ENCODE assay signal across 9 mouse cellular contexts in genomic region chr7:139187277-139187676, GRCm38 (mm10). TPM values are rescaled to one million over a fixed set of nuclear protein-coding genes. Genes with fewer than 3 reads are reported as not detected.
DNase-seq lines count a peak whose midpoint lies in the region; ATAC-seq and TF ChIP-seq lines count a peak whose summit lies in the region.
"Had no signal": no experiment of that assay in that cellular context is flagged by ENCODE, and none has a peak within 500 bp of the region (broad histone marks: within the 10 kb centered on the region; RNA-seq: fewer than 3 reads in every experiment).

No protein-coding gene starts in this region.

- peak; percentile 41 for DNase-seq in heart, adult 11 months
- no peak for DNase-seq in heart, adult 8-10 months (ENCODE audit: low spot score)
- no peak for DNase-seq in heart, postnatal 0 days (ENCODE audit: low spot score)
- no peak for DNase-seq in midbrain, embryonic 10.5 days (ENCODE audit: low spot score)
- no peak for DNase-seq in adrenal gland, postnatal 14 days
- no peak for DNase-seq in right cerebral cortex, postnatal 25 days
- DNase-seq in adrenal gland, postnatal 10 days, result no peak

- H3K9ac ChIP-seq in heart, postnatal 0 days (replicated peaks; ENCODE audit: low read depth, low read length), result no peak overlapping the region

- TF ChIP-seq CTCF in E14TG2a.4 (conservative IDR thresholded peaks at IDR 0.05; ENCODE audit: low read length), result no peak
- TF ChIP-seq CTCF in heart, postnatal 0 days (IDR thresholded peaks at IDR 0.05; ENCODE audit: low read depth), result no peak

- H3K9me3 ChIP-seq in E14TG2a.4 (ENCODE audit: low read length), result peaks cover 16% of the 10 kb centered on the region
- H3K9me3 ChIP-seq in heart, postnatal 0 days (replicated peaks; ENCODE audit: control insufficient read depth, low read length), result no peaks in the 10 kb centered on the region
- H3K9me3 ChIP-seq in midbrain, embryonic 10.5 days (replicated peaks), result peaks cover 18% of the 10 kb centered on the region; the same call in 1 of the 2 replicates

- H3K4me3 ChIP-seq in E14TG2a.4 (replicated peaks; ENCODE audit: low read length), result peak overlapping the region; percentile 85; the same call in 1 of the 2 replicates
- peak overlapping the region; percentile 65 for H3K4me3 ChIP-seq in heart, postnatal 0 days (ENCODE audit: low read depth, low read length)
- H3K4me3 ChIP-seq in midbrain, embryonic 10.5 days, result peak overlapping the region; percentile 78

- no peak overlapping the region for H3K27ac ChIP-seq in heart, postnatal 0 days (ENCODE audit: low read depth)
- H3K27ac ChIP-seq in midbrain, embryonic 10.5 days (replicated peaks), result no peak overlapping the region

- peak overlapping the region; percentile 91 for H3K4me2 ChIP-seq in heart, postnatal 0 days (ENCODE audit: low read depth, low read length)

- H3K36me3 ChIP-seq in E14TG2a.4 (ENCODE audit: insufficient read depth, low read length), result no peaks in the 10 kb centered on the region
- no peaks in the 10 kb centered on the region for H3K36me3 ChIP-seq in heart, postnatal 0 days (replicated peaks; ENCODE audit: control insufficient read depth, insufficient read depth, low read length)
- H3K36me3 ChIP-seq in midbrain, embryonic 10.5 days, result no peaks in the 10 kb centered on the region

- no peak for ATAC-seq in heart, postnatal 0 days (ENCODE audit: insufficient read depth, low read depth)

- TF ChIP-seq EP300 in heart, postnatal 0 days (IDR thresholded peaks at IDR 0.05; ENCODE audit: low read depth), result no peak

- H3K4me1 ChIP-seq in E14TG2a.4 (replicated peaks; ENCODE audit: low read depth, low read length), result peaks cover 8% of the 10 kb centered on the region
- no peaks in the 10 kb centered on the region for H3K4me1 ChIP-seq in heart, postnatal 0 days (ENCODE audit: control insufficient read depth, insufficient read depth)
- peaks cover 14% of the 10 kb centered on the region for H3K4me1 ChIP-seq in midbrain, embryonic 10.5 days

- peaks cover 68% of the 10 kb centered on the region for H3K27me3 ChIP-seq in E14TG2a.4 (ENCODE audit: insufficient read depth, low read length)
- peaks cover 43% of the 10 kb centered on the region for H3K27me3 ChIP-seq in heart, postnatal 0 days (ENCODE audit: control insufficient read depth, insufficient read depth, low read length)
- peaks cover 69% of the 10 kb centered on the region for H3K27me3 ChIP-seq in midbrain, embryonic 10.5 days (ENCODE audit: low read depth, poor library complexity, severe bottlenecking)

- 41% methylated on average over 7 of the region's 7 CpGs for WGBS in heart, postnatal 0 days
- WGBS in midbrain, embryonic 10.5 days, result 36% methylated on average over 7 of the region's 7 CpGs

RNA-seq across cellular contexts. Expression of gene Lrrc27, which starts 25.5 kb away (rescaled TPM):
- 10 to 100 TPM; 15.6 to 18.8 (median 16.4) TPM for total RNA-seq in heart, adult 8-10 months (2022)
- total RNA-seq in heart, postnatal 0 days (2014; rRNA removed; ENCODE audit: low replicate concordance), result 1.9 and 2.9 TPM in 2 replicates
- 3.9 and 5.0 TPM in 2 replicates for polyA plus RNA-seq in heart, postnatal 0 days (2015; fragmentation: Nextera tagmentation; extraction: Ambion mirVana)
- polyA plus RNA-seq in midbrain, embryonic 10.5 days (2016; fragmentation: Nextera tagmentation; extraction: Ambion mirVana), result 5.3 and 7.3 TPM in 2 replicates
- 3.8 and 3.9 TPM in 2 replicates for total RNA-seq in adrenal gland, postnatal 14 days (2021)
- 1 to 10 TPM; 3.9 to 7.7 TPM for total RNA-seq in adrenal gland, postnatal 10 days (2021)
- polyA plus RNA-seq: erythroblast, embryonic 14.5 days had no signal

RNA-seq across cellular contexts. Expression of gene Stk32c, which starts 25.8 kb away (rescaled TPM):
- under 1 TPM; 0.41 to 0.92 (median 0.43) TPM for total RNA-seq in heart, adult 8-10 months (2022)
- total RNA-seq in heart, postnatal 0 days (2014; rRNA removed; ENCODE audit: low replicate concordance), result 0.31 and 0.42 TPM in 2 replicates
- 0.08 TPM in 1 of 2 replicates, not detected in the other for polyA plus RNA-seq in heart, postnatal 0 days (2015; fragmentation: Nextera tagmentation; extraction: Ambion mirVana)
- polyA plus RNA-seq in midbrain, embryonic 10.5 days (2016; fragmentation: Nextera tagmentation; extraction: Ambion mirVana), result 0.22 and 0.35 TPM in 2 replicates
- 2.7 and 3.9 TPM in 2 replicates for total RNA-seq in adrenal gland, postnatal 14 days (2021)
- total RNA-seq in adrenal gland, postnatal 10 days (2021), result 1 to 10 TPM; 2.7 to 3.5 TPM
- polyA plus RNA-seq: erythroblast, embryonic 14.5 days had no signal
